Mouse (Mus musculus): ENCODE measurements at regions not wholly inside any gene's neighbourhood (a gene's known extent, or its start where the extent isn't known, plus 50 kb on each side); places are given as distances from the start of the nearest gene placed in this dataset.

GRCm38 (mm10) chr12:46244925-46245324 lies 573.8 kb downstream of the Nova1 start:
- no peak for TF ChIP-seq POLR2A (IDR thresholded peaks at IDR 0.05; ENCODE audit: insufficient read depth, low read depth, low read length)
- TF ChIP-seq CTCF (IDR thresholded peaks at IDR 0.05; ENCODE audit: insufficient read depth, low read depth, low read length), result no peak
